In genomic region chr9:71693771-71694170, GRCm38 (mm10) we compare ENCODE assay signal across 21 mouse cellular contexts.
DNase-seq lines count a peak whose midpoint lies in the region; ATAC-seq and TF ChIP-seq lines count a peak whose summit lies in the region.
"Had no signal": no experiment of that assay in that cellular context is flagged by ENCODE, and none has a peak within 500 bp of the region (broad histone marks: within the 10 kb centered on the region; RNA-seq: fewer than 3 reads in every experiment).

No protein-coding gene starts in this region.

- peaks cover 7% of the 10 kb centered on the region; the same call in 1 of the 2 replicates for H3K36me3 ChIP-seq in heart, adult 2 months (ENCODE audit: control insufficient read depth, insufficient read depth, low read length)
- no peaks in the 10 kb centered on the region for H3K36me3 ChIP-seq in heart, embryonic 16.5 days (ENCODE audit: control insufficient read depth, insufficient read depth)
- H3K36me3 ChIP-seq in kidney, postnatal 0 days (ENCODE audit: insufficient read depth, low read length): 0 out of 2 replicates have a peak, but pooled peaks cover 3% of the 10 kb centered on the region
- H3K36me3 ChIP-seq: hindbrain, embryonic 13.5 days; limb, embryonic 12.5 days; liver, embryonic 13.5 days; lung, embryonic 15.5 days; midbrain, embryonic 12.5 days; neural tube, embryonic 12.5 days had no signal

- intact Hi-C loops in heart, adult 2 months (cut with DNase I): loop anchor here (2.0 kb wide), 1 partner anchor 27 kb away; no protein-coding TSS in a partner anchor
- intact Hi-C loops in heart, postnatal 25 days (cut with DNase I): no loop called here

- TF ChIP-seq CTCF in heart, adult 2 months (IDR thresholded peaks at IDR 0.05): no peak
- TF ChIP-seq CTCF in kidney, postnatal 0 days (IDR thresholded peaks at IDR 0.05; ENCODE audit: low read depth): no peak

- no peak for ATAC-seq in heart, embryonic 16.5 days (replicated peaks; ENCODE audit: extremely low read depth, insufficient read depth, low FRiP score)
- ATAC-seq in kidney, postnatal 0 days (replicated peaks; ENCODE audit: low FRiP score, low read depth): no peak
- ATAC-seq: forebrain, embryonic 16.5 days; inflammation-experienced regulatory T-cells, adult 6 months had no signal

- H3K79me2 ChIP-seq in heart, adult 2 months (replicated peaks; ENCODE audit: control insufficient read depth, insufficient read depth, low read length): no peaks in the 10 kb centered on the region

- H3K9me3 ChIP-seq in heart, embryonic 16.5 days (replicated peaks; ENCODE audit: control insufficient read depth, low read length): no peaks in the 10 kb centered on the region
- no peaks in the 10 kb centered on the region for H3K9me3 ChIP-seq in kidney, postnatal 0 days (replicated peaks; ENCODE audit: low read length)
- H3K9me3 ChIP-seq: hindbrain, embryonic 13.5 days; limb, embryonic 12.5 days; liver, embryonic 13.5 days; lung, embryonic 15.5 days; midbrain, embryonic 12.5 days; neural tube, embryonic 12.5 days had no signal

- H3K4me2 ChIP-seq in heart, embryonic 16.5 days (ENCODE audit: low read depth, low read length): no peak overlapping the region
- H3K4me2 ChIP-seq in kidney, postnatal 0 days (ENCODE audit: low read length): no peak overlapping the region
- H3K4me2 ChIP-seq: hindbrain, embryonic 13.5 days; limb, embryonic 12.5 days; liver, embryonic 13.5 days; lung, embryonic 15.5 days; midbrain, embryonic 12.5 days; neural tube, embryonic 12.5 days had no signal

- TF ChIP-seq POLR2A in heart, adult 2 months (IDR thresholded peaks at IDR 0.05; ENCODE audit: insufficient read depth, low read depth, low read length): no peak

- no peak overlapping the region; the same call in 1 of the 2 replicates for H3K9ac ChIP-seq in heart, adult 2 months (ENCODE audit: low read depth, low read length)
- H3K9ac ChIP-seq in heart, embryonic 16.5 days (ENCODE audit: low read length): no peak overlapping the region
- no peak overlapping the region for H3K9ac ChIP-seq in kidney, postnatal 0 days (ENCODE audit: low read depth, low read length)
- H3K9ac ChIP-seq: hindbrain, embryonic 13.5 days; limb, embryonic 12.5 days; liver, embryonic 13.5 days; lung, embryonic 15.5 days; midbrain, embryonic 12.5 days; neural tube, embryonic 12.5 days had no signal

- peak overlapping the region; percentile 58 for H3K27ac ChIP-seq in heart, adult 2 months
- H3K27ac ChIP-seq in heart, embryonic 16.5 days (ENCODE audit: low read length): peak overlapping the region; percentile 2
- peak overlapping the region; percentile 0; the same call in 1 of the 2 replicates for H3K27ac ChIP-seq in kidney, postnatal 0 days
- peak overlapping the region; percentile 10; the same call in 1 of the 2 replicates for H3K27ac ChIP-seq in brown adipose tissue, adult 24 weeks (replicated peaks; ENCODE audit: low read depth, low read length)
- H3K27ac ChIP-seq: hindbrain, embryonic 13.5 days; limb, embryonic 12.5 days; liver, embryonic 13.5 days; lung, embryonic 15.5 days; midbrain, embryonic 12.5 days; neural tube, embryonic 12.5 days had no signal

- TF ChIP-seq EP300 in heart, adult 2 months (IDR thresholded peaks at IDR 0.05; ENCODE audit: insufficient read depth, low read depth, low read length): no peak

- H3K27me3 ChIP-seq in heart, adult 2 months (ENCODE audit: control insufficient read depth, insufficient read depth, low read length): no peaks in the 10 kb centered on the region
- H3K27me3 ChIP-seq in heart, embryonic 16.5 days (ENCODE audit: control insufficient read depth, insufficient read depth, low read length): no peaks in the 10 kb centered on the region
- no peaks in the 10 kb centered on the region for H3K27me3 ChIP-seq in kidney, postnatal 0 days (ENCODE audit: insufficient read depth, low read length)
- H3K27me3 ChIP-seq: limb, embryonic 12.5 days; lung, embryonic 15.5 days; midbrain, embryonic 12.5 days; neural tube, embryonic 12.5 days had no signal

- no peak overlapping the region for H3K4me3 ChIP-seq in heart, adult 2 months
- no peak overlapping the region for H3K4me3 ChIP-seq in heart, embryonic 16.5 days (ENCODE audit: low read length)
- no peak overlapping the region for H3K4me3 ChIP-seq in kidney, postnatal 0 days (replicated peaks; ENCODE audit: low read depth, low read length)
- no peak overlapping the region for H3K4me3 ChIP-seq in brown adipose tissue, adult 24 weeks (ENCODE audit: insufficient read depth, low read depth, low read length)
- H3K4me3 ChIP-seq: hindbrain, embryonic 13.5 days; limb, embryonic 12.5 days; liver, embryonic 13.5 days; lung, embryonic 15.5 days; midbrain, embryonic 12.5 days; neural tube, embryonic 12.5 days had no signal

- 49% methylated on average over 4 of the region's 4 CpGs for WGBS in heart, adult 2 months
- WGBS in heart, embryonic 16.5 days: 52% methylated on average over 4 of the region's 4 CpGs
- WGBS in kidney, postnatal 0 days: 63% methylated on average over 4 of the region's 4 CpGs

- peaks cover 25% of the 10 kb centered on the region for H3K4me1 ChIP-seq in heart, adult 2 months (ENCODE audit: control insufficient read depth, insufficient read depth, low read length)
- H3K4me1 ChIP-seq in heart, embryonic 16.5 days (ENCODE audit: control insufficient read depth, insufficient read depth, low read length): peaks cover 29% of the 10 kb centered on the region
- peaks cover 35% of the 10 kb centered on the region; the same call in 1 of the 2 replicates for H3K4me1 ChIP-seq in kidney, postnatal 0 days (replicated peaks; ENCODE audit: insufficient read depth, low read length)
- peaks cover 39% of the 10 kb centered on the region for H3K4me1 ChIP-seq in brown adipose tissue, adult 24 weeks (ENCODE audit: control insufficient read depth, insufficient read depth, insufficient read length, low read length)
- H3K4me1 ChIP-seq: hindbrain, embryonic 13.5 days; limb, embryonic 12.5 days; midbrain, embryonic 12.5 days; neural tube, embryonic 12.5 days had no signal

- DNase-seq in heart, adult 2 months: no peak
- DNase-seq in heart, adult 18-20 months: no peak
- DNase-seq in heart, postnatal 25 days (ENCODE audit: low spot score): no peak
- DNase-seq in kidney, postnatal 0 days (ENCODE audit: low spot score): peak; percentile 46
- no peak for DNase-seq in kidney, adult 8-10 months
- no peak for DNase-seq in left cerebral cortex, adult 8-10 months (ENCODE audit: low spot score in 2 of 2)
- DNase-seq: adrenal gland, postnatal 10 days; cerebellum, postnatal 14 days; embryo, embryonic 11 days; liver, embryonic 13.5 days; right cerebral cortex, postnatal 4 days; thymus, postnatal 14 days had no signal

Comparison
In these comparisons a context has a peak if more than half of its experiments do, and no peak if none do; other contexts are left out.
1. H3K27ac ChIP-seq: peak in every context shown above with its lines; median percentile 58 in heart, adult 2 months; 10 in brown adipose tissue, adult 24 weeks; 2 in heart, embryonic 16.5 days; 0 in kidney, postnatal 0 days.